Mouse (Mus musculus) midbrain, embryonic 16.5 days (tissue): ENCODE measurements around the gene Morn3. TPM values are rescaled to one million over a fixed set of nuclear protein-coding genes. Genes with fewer than 3 reads are reported as not detected.
"Not testable (repeated sequence)": the region's sequence is repeated elsewhere in the genome, so short reads cannot be mapped to it uniquely, and the experiment has no call there.

Experiments
- ATAC-seq: fragments of 200-750 bp; cut with Nextera tagmentation; 2 replicates; pipeline ENCODE4 v1.8.0; 2017; ENCODE audit warnings: moderate TSS enrichment
- H3K27ac ChIP-seq: fragments of 300-500 bp; sonication (generic); 2 replicates; pipeline ENCODE4 v1.5.1; 2014; ENCODE audit warnings: mild to moderate bottlenecking, low read length, mixed read lengths
- H3K27me3 ChIP-seq: fragments of 300-500 bp; sonication (generic); 2 replicates; pipeline ENCODE4 v1.6.1; 2014; ENCODE audit warnings: low read depth, low read length, mixed read lengths; ENCODE audit not compliant: control insufficient read depth, insufficient read depth
- H3K36me3 ChIP-seq: fragments of 300-500 bp; sonication (generic); 2 replicates; pipeline ENCODE4 v1.6.1; 2014; ENCODE audit warnings: mild to moderate bottlenecking, low read length, moderate library complexity, mixed read lengths; ENCODE audit not compliant: control insufficient read depth, insufficient read depth
- H3K4me1 ChIP-seq: fragments of 300-500 bp; sonication (generic); 2 replicates; pipeline ENCODE4 v1.6.1; 2014; ENCODE audit warnings: mild to moderate bottlenecking, low read length, mixed read lengths; ENCODE audit not compliant: control insufficient read depth, insufficient read depth
- H3K4me2 ChIP-seq: fragments of 300-500 bp; sonication (generic); 2 replicates; pipeline ENCODE4 v1.6.1; 2014; ENCODE audit warnings: mild to moderate bottlenecking, low read length, mixed read lengths
- H3K4me3 ChIP-seq: fragments of 300-500 bp; sonication (generic); 2 replicates; pipeline ENCODE4 v1.5.1; 2014; ENCODE audit warnings: low read depth, mild to moderate bottlenecking, low read length, moderate library complexity, mixed read lengths
- H3K9ac ChIP-seq: fragments of 300-500 bp; sonication (generic); 2 replicates; pipeline ENCODE4 v1.6.1; 2014; ENCODE audit warnings: low read depth, low read length, mixed read lengths
- H3K9me3 ChIP-seq: fragments of 300-500 bp; sonication (generic); replicated peaks from 2 replicates; pipeline ENCODE4 v1.6.1; 2014; ENCODE audit warnings: mild to moderate bottlenecking, low read length, mixed read lengths; ENCODE audit not compliant: control insufficient read depth, poor library complexity, severe bottlenecking
- WGBS: fragments of 180-500 bp; shearing (Covaris S2); extraction: QIAGEN DNeasy Blood & Tissue Kit; methylation state at CpG from one replicate; pipeline ENCODE4 v1.1.7; 2014; 5-methylcytosine and 5-hydroxymethylcytosine counted together
- polyA plus RNA-seq: library from polyadenylated mRNA; unstranded; fragments of >200 nt; fragmentation: Nextera tagmentation; extraction: Ambion mirVana; gene quantifications from 2 replicates; pipeline ENCODE4 v1.2.1, GENCODE M21; 2015

Morn3 gene
- polyA plus RNA-seq, 1 experiment from 2014 or later: 1.7 TPM

DNA sequence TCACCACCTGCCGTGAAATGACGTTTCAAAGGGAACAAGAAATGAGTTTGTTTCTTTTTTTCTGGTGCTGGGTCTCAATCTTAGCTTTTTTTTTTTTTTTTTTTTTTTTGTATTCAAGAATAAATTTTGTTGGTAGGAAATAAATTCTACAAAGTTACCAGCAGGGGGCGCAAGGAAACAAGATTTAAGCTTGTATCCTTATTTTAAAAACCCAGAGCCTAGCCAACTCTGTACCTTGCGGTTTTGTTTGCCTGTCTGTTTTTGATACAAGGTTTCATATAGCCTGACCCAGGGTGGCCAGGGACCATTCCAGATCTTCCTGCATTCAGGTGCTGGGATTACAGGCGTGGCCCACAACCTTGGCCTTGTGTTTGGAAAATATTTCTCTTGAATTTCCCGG lies 17.4 kb upstream of the Morn3 start:
- H3K4me1 ChIP-seq: no peaks in the 10 kb centered on the region
- no peaks in the 10 kb centered on the region for H3K27me3 ChIP-seq
- H3K36me3 ChIP-seq: no peaks in the 10 kb centered on the region
- H3K4me3 ChIP-seq: no peak overlapping the region
- no peak overlapping the region for H3K27ac ChIP-seq
- 28% methylated on average over 6 of the region's 6 CpGs for WGBS
- ATAC-seq: no peak
- no peaks in the 10 kb centered on the region for H3K9me3 ChIP-seq
- H3K4me2 ChIP-seq: no peak overlapping the region
- no peak overlapping the region for H3K9ac ChIP-seq

DNA sequence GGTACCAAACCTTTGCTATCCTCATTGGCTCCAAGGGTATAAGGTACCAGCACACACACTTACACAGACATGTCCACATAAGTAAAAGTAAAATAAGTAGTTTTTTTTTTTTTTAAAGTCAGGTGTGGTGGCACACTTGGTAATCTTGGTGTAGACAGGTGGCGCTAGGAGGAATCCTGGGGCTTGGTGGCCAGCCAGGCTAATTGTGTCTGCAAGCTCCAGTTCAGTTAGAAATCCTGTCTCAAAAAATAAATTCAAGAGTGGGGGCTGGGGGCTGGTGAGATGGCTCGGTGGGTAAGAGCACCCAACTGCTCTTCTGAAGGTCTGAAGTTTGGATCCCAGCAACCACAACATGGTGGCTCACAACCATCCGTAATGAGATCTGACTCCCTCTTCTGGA lies 16.3 kb upstream of the Morn3 start:
- Histone ChIP-seq H3K27me3 (no peaks in the 10 kb centered on the region), H3K4me1 (peaks cover 2% of the 10 kb centered on the region; the same call in 1 of the 2 replicates), H3K4me2 (no peak overlapping the region), H3K4me3 (no peak overlapping the region), H3K36me3 (no peaks in the 10 kb centered on the region), H3K27ac (no peak overlapping the region), H3K9me3 (no peaks in the 10 kb centered on the region), H3K9ac (no peak overlapping the region)
- no peak for ATAC-seq
- WGBS: 91% methylated on average over 3 of the region's 3 CpGs

DNA sequence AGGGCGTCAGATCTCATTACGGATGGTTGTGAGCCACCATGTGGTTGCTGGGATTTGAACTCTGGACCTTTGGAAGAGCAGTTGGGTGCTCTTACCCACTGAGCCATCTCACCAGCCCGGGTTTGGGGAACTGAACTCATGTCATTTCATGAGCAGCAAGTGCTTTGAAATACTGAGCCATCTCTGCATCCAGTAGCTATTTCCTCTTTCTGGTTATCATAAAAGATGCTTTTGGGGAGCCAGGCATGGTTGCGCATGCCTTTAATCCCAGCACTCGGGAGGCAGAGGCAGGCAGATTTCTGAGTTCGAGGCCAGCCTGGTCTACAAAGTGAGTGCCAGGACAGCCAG lies 14.6 kb upstream of the Morn3 start:
- not testable (repeated sequence) for H3K36me3 ChIP-seq, ATAC-seq, H3K4me1 ChIP-seq, H3K27me3 ChIP-seq, H3K9ac ChIP-seq, H3K27ac ChIP-seq, H3K9me3 ChIP-seq, H3K4me2 ChIP-seq, H3K4me3 ChIP-seq
- WGBS: 76% methylated on average over 6 of the region's 6 CpGs

DNA sequence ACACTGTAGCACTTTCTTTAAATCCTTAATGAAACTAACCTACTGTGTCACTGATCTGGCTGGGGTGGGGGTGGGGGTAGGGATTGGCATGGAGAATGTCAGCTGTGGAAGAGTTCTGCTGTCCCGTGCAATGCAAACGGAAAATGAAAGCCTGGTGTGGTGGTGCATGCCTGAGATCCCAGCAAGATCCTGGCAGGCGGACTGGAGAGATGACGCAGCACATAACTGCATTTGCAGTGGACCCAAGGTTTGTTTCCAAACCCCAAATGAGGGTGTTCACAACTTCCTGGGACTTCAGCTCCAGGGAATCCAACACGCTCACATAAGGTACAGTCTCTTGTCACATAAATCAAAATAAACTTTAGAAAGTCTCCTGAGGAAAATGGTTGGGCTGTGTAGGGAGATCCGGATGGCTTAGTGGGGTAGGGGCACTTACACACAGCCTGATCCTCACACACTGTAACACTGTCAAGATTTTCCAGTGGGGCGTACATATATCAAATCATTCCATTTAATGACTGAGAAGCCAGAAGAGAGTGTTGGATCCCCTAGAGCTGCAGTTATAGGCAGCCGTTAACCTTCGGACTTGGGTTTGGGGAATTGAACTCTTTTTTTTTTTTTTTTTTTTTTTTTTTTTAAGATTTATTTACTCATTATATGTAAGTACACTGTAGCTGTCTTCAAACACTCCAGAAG lies 14.0 kb upstream of the Morn3 start:
- no peaks in the 10 kb centered on the region for H3K36me3 ChIP-seq
- H3K4me3 ChIP-seq: no peak overlapping the region
- H3K9ac ChIP-seq: no peak overlapping the region
- H3K27me3 ChIP-seq: no peaks in the 10 kb centered on the region
- 79% methylated on average over 9 of the region's 9 CpGs for WGBS
- ATAC-seq: no peak
- no peak overlapping the region for H3K4me2 ChIP-seq
- H3K9me3 ChIP-seq: no peaks in the 10 kb centered on the region
- no peak overlapping the region for H3K27ac ChIP-seq
- H3K4me1 ChIP-seq: peaks cover 2% of the 10 kb centered on the region; the same call in 1 of the 2 replicates

DNA sequence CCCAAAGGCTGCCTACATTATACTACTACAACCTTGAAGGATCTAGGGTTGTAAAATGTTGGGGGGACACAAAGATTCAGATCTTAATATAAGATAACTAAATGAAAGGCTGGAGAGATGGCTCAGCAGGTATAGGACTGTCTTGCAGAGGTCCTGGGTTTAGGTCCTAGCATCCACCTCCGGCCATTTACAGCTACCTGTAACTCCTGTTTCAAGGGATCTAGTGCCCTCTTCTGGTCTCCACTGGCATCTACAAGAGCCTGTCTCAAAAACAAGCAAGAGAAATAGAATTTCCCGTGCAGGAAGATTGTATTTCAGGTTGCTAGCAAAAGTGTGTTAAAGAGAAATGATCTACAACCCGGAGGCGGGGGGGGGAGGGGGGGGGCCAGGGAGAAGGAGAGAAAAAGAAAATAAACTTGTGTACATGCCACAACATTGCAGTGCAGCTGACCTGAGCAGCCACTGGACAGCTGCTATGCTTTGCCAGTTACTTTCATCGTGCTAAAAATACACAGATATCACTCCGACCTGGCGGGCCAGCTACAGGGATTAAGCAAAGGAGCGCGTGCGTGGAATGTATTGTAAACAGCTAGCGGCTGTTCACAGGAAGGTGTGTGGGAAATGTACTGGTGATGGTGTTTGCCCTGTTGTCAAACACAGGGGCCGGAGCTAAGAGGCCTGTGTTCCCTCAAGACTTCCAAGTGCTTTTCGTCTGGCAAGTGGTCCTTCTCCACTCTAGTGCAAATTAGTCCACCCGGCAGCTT lies 13.1 kb upstream of the Morn3 start:
- Histone ChIP-seq H3K4me2 (no peak overlapping the region), H3K36me3 (no peaks in the 10 kb centered on the region), H3K4me1 (peaks cover 2% of the 10 kb centered on the region; the same call in 1 of the 2 replicates), H3K9ac (no peak overlapping the region), H3K4me3 (no peak overlapping the region), H3K9me3 (no peaks in the 10 kb centered on the region), H3K27ac (no peak overlapping the region), H3K27me3 (no peaks in the 10 kb centered on the region)
- no peak for ATAC-seq
- whole genome bisulfite sequencing: 41% methylated on average over 14 of the region's 14 CpGs

DNA sequence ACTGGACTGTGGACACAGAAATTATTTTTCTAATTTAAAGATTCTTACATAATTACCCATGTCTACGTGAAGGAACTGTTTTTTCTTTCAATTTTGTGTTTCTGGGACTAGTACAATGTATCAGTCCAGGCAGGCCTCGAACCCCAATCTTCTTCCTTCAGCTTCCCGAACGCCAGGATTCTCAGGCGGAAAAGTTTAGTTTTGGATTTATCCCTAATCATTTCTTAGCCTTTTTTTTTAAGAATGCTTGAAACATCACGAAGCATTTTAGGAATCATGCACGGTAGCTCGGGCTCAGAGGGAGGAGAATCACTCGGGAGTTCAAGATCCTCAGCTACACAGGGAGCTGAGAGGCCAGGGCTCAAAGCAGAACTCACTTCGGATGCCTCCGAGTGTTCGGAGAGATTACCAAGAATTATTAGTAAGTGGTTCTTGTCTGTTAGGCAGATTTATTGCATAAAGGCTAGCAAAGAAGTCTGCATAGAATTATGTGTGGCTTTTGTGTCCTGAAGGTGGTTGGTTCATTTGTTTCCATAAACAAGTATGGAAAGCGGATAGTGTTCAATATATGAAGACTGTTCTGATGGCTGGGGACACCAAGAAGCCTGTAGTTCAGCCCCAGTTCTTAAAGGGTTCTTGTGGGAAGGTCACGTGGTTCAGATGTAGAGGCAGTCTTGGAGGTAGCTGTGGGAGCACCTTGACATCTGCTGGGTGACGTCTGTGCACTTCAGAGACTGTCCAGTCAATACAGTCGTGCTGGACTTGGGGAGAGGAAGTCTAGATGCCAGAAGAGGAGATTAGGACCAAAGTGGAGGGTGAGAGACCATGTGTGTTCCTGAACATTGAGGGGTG lies 11.7 kb upstream of the Morn3 start:
- 48% methylated on average over 16 of the region's 16 CpGs for WGBS
- Histone ChIP-seq H3K27ac (peak overlapping the region; percentile 43; the same call in 1 of the 2 replicates), H3K9me3 (no peaks in the 10 kb centered on the region), H3K27me3 (no peaks in the 10 kb centered on the region), H3K36me3 (no peaks in the 10 kb centered on the region), H3K4me1 (peaks cover 2% of the 10 kb centered on the region; the same call in 1 of the 2 replicates), H3K4me3 (peak overlapping the region; percentile 41), H3K4me2 (peak overlapping the region; percentile 49), H3K9ac (peak overlapping the region; percentile 58; the same call in 1 of the 2 replicates)
- ATAC-seq: no peak

DNA sequence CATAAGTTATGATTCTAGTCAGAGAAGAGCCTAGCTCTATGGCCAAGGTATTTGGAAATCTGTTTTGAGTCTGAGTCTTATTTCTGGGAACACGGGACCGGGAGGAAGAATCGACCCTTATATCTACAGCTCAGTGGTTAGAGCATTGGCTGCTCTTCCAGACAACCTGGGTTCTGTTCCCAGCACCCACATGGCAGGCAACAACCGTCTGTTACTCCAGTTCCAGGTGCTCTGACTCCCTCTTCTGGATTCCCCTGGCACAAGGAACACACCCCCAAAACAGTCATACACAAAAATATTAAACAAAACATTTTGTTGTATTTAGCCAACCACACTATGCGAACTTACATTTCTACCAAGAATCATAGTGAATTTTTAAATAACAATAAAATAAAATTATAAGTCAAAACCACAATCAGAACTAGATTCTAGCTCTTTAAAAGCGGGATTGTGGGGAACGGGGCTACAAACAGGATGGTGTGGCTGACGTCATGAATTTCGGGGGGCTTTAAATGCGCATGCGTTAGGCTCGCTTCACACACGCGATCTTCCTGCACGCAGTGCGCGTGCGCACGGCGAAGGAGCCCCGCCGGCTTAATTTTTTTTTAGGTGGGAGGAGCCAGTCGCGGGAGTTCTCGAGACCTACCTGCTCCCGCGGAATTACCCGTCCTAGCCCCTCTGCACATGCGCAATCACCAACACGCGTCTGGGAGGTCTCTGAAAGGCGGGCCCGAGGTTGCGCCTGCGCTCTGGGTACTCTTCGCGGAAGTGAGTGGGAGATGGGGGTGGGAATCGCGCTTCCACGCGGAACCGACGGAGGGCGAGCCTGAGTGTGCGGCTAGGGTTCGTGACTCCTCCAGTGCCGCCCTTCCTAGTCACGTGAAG lies 10.8 kb upstream of the Morn3 start:
- Histone ChIP-seq H3K4me2 (peak overlapping the region; percentile 49), H3K9ac (peak overlapping the region; percentile 58; the same call in 1 of the 2 replicates), H3K4me3 (peak overlapping the region; percentile 41), H3K27me3 (no peaks in the 10 kb centered on the region), H3K4me1 (peaks cover 2% of the 10 kb centered on the region; the same call in 1 of the 2 replicates), H3K27ac (peak overlapping the region; percentile 66), H3K36me3 (no peaks in the 10 kb centered on the region), H3K9me3 (no peaks in the 10 kb centered on the region)
- peak; percentile 88 for ATAC-seq
- WGBS: 8% methylated on average over 48 of the region's 48 CpGs

DNA sequence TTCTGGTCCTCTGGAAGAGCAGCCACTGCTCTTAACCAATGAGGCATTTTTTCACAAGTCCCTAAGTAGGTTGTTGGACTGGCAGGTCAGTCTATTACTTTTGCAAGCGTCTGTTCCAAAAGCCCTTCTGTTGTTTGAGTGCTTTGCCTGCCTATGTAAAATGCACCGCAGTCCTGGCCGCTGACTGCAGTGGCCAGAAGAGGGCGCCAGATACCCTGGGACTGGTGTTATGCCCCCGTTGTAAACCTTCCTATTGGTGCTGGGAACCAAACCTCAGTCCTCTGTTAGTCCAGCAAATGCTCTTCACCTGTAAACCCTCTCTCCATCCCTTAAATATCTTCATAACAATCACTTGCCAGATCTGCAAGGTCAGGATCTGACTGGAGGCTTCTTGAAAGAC lies 4.9 kb upstream of the Morn3 start:
- 81% methylated on average over 5 of the region's 5 CpGs for WGBS
- ATAC-seq: no peak
- H3K27me3 ChIP-seq: no peaks in the 10 kb centered on the region

More for the DNA sequence above, 4.9 kb upstream of the Morn3 start:
- H3K9ac ChIP-seq: no peak overlapping the region
- no peaks in the 10 kb centered on the region for H3K36me3 ChIP-seq
- no peak overlapping the region for H3K4me2 ChIP-seq
- no peak overlapping the region for H3K27ac ChIP-seq
- H3K9me3 ChIP-seq: no peaks in the 10 kb centered on the region
- no peak overlapping the region for H3K4me3 ChIP-seq
- peaks cover 3% of the 10 kb centered on the region; the same call in 1 of the 2 replicates for H3K4me1 ChIP-seq
